Mouse (Mus musculus): ENCODE measurements around the gene Ugt1a5. TPM values are rescaled to one million over a fixed set of nuclear protein-coding genes. Genes with fewer than 3 reads are reported as not detected.
"Not testable (repeated sequence)": the region's sequence is repeated elsewhere in the genome, so short reads cannot be mapped to it uniquely, and the experiment has no call there.

The Ugt1a5 gene
- polyA plus RNA-seq, 1 experiment from 2014 or later: not detected

DNA sequence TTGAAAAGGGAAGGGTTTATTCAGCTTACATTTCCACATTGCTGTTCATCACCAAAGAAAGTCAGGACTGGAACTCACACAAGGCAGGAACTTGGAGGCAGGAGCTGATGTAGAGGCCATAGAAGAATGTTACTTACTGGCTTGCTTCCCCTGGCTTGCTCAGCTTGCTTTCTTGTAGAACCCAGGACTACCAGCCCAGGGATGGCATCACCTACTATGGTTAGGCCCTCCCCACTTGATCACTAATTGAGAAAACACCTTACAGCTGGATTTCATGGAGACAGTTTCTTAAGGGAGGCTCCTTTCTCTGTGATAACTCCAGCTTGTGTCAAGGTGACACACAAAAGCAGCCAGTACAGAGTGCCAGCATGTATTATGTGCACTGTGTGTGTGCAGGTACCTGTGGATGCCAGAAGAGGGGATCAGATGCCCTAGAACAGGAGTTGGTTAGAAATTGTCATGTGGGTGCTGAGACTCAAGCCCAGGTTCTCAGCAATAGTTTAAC is 57.3 kb downstream of the Ugt1a5 start:
- H3K9me3 ChIP-seq (ENCODE audit: control insufficient read depth, low read length): peaks cover 34% of the 10 kb centered on the region
- H3K27ac ChIP-seq (replicated peaks; ENCODE audit: low read depth, low read length); H3K4me1 ChIP-seq (ENCODE audit: control insufficient read depth, insufficient read depth, low read length); H3K27me3 ChIP-seq (replicated peaks; ENCODE audit: control insufficient read depth, insufficient read depth, low read length); ATAC-seq (ENCODE audit: low read depth); H3K36me3 ChIP-seq (ENCODE audit: control insufficient read depth, insufficient read depth, low read length); H3K9ac ChIP-seq (ENCODE audit: low read depth, low read length); DNase-seq (ENCODE audit: low spot score); H3K4me3 ChIP-seq (ENCODE audit: low read depth, low read length); H3K4me2 ChIP-seq (ENCODE audit: low read depth, low read length): not testable (repeated sequence)

DNA sequence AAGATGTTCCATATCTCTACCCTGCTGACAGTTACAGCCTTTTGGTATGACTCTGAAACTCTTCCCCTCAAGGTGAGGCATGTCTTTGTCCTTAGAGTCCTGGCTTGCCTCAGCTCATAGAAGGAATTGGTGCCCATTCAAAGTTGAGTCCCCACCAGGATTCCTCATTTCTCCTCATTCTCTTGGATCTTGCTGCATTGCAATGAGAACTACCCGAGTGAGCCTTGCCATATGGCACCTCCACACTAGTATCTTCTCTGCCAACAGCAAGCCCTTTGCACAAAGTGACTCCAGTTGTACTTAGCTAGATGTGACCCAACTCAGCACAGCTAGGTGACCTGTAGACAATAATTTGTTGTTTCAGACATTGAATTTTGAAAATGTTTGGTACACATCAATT is 57.8 kb downstream of the Ugt1a5 start:
- Histone ChIP-seq H3K4me3 (ENCODE audit: low read depth, low read length) (no peak overlapping the region), H3K4me1 (ENCODE audit: control insufficient read depth, insufficient read depth, low read length) (no peaks in the 10 kb centered on the region), H3K9ac (ENCODE audit: low read depth, low read length) (no peak overlapping the region), H3K36me3 (ENCODE audit: control insufficient read depth, insufficient read depth, low read length) (no peaks in the 10 kb centered on the region), H3K27me3 (replicated peaks; ENCODE audit: control insufficient read depth, insufficient read depth, low read length) (no peaks in the 10 kb centered on the region), H3K9me3 (ENCODE audit: control insufficient read depth, low read length) (peaks cover 39% of the 10 kb centered on the region), H3K4me2 (ENCODE audit: low read depth, low read length) (no peak overlapping the region), H3K27ac (replicated peaks; ENCODE audit: low read depth, low read length) (no peak overlapping the region)
- no peak for DNase-seq (ENCODE audit: low spot score)
- 43% methylated on average over 1 of the region's 1 CpGs for WGBS
- no peak for ATAC-seq (ENCODE audit: low read depth)

GRCm38 (mm10) chr1:88224029-88224776 is 58.4 kb downstream of the Ugt1a5 start:
- no peaks in the 10 kb centered on the region for H3K36me3 ChIP-seq (ENCODE audit: control insufficient read depth, insufficient read depth, low read length)
- DNase-seq (ENCODE audit: low spot score) (no peak), ATAC-seq (ENCODE audit: low read depth) (no peak)
- no peak overlapping the region for H3K4me3 ChIP-seq (ENCODE audit: low read depth, low read length)
- H3K9ac ChIP-seq (ENCODE audit: low read depth, low read length): no peak overlapping the region
- H3K9me3 ChIP-seq (ENCODE audit: control insufficient read depth, low read length): peaks cover 45% of the 10 kb centered on the region
- no peaks in the 10 kb centered on the region for H3K27me3 ChIP-seq (replicated peaks; ENCODE audit: control insufficient read depth, insufficient read depth, low read length)
- H3K4me2 ChIP-seq (ENCODE audit: low read depth, low read length): no peak overlapping the region
- no peak overlapping the region for H3K27ac ChIP-seq (replicated peaks; ENCODE audit: low read depth, low read length)
- 69% methylated on average over 2 of the region's 2 CpGs for WGBS
- no peaks in the 10 kb centered on the region for H3K4me1 ChIP-seq (ENCODE audit: control insufficient read depth, insufficient read depth, low read length)

GRCm38 (mm10) chr1:88225301-88225700 is 59.5 kb downstream of the Ugt1a5 start:
- not testable (repeated sequence) for H3K27ac ChIP-seq (replicated peaks; ENCODE audit: low read depth, low read length); H3K27me3 ChIP-seq (replicated peaks; ENCODE audit: control insufficient read depth, insufficient read depth, low read length); H3K4me1 ChIP-seq (ENCODE audit: control insufficient read depth, insufficient read depth, low read length); H3K36me3 ChIP-seq (ENCODE audit: control insufficient read depth, insufficient read depth, low read length); H3K9ac ChIP-seq (ENCODE audit: low read depth, low read length); H3K4me2 ChIP-seq (ENCODE audit: low read depth, low read length); ATAC-seq (ENCODE audit: low read depth); H3K4me3 ChIP-seq (ENCODE audit: low read depth, low read length); DNase-seq (ENCODE audit: low spot score)
- H3K9me3 ChIP-seq (ENCODE audit: control insufficient read depth, low read length): peaks cover 56% of the 10 kb centered on the region
- 36% methylated on average over 2 of the region's 2 CpGs for WGBS

- Histone ChIP-seq H3K9ac (ENCODE audit: low read depth, low read length) (no peak overlapping the region), H3K27ac (replicated peaks; ENCODE audit: low read depth, low read length) (no peak overlapping the region), H3K9me3 (ENCODE audit: control insufficient read depth, low read length) (peaks cover 60% of the 10 kb centered on the region), H3K27me3 (replicated peaks; ENCODE audit: control insufficient read depth, insufficient read depth, low read length) (no peaks in the 10 kb centered on the region), H3K4me3 (ENCODE audit: low read depth, low read length) (no peak overlapping the region), H3K4me2 (ENCODE audit: low read depth, low read length) (no peak overlapping the region), H3K36me3 (ENCODE audit: control insufficient read depth, insufficient read depth, low read length) (no peaks in the 10 kb centered on the region), H3K4me1 (ENCODE audit: control insufficient read depth, insufficient read depth, low read length) (no peaks in the 10 kb centered on the region)
- no peak for DNase-seq (ENCODE audit: low spot score)
- ATAC-seq (ENCODE audit: low read depth): no peak
These were observed 59.9 kb downstream of the Ugt1a5 start for GRCm38 (mm10) chr1:88225741-88226140.

DNA sequence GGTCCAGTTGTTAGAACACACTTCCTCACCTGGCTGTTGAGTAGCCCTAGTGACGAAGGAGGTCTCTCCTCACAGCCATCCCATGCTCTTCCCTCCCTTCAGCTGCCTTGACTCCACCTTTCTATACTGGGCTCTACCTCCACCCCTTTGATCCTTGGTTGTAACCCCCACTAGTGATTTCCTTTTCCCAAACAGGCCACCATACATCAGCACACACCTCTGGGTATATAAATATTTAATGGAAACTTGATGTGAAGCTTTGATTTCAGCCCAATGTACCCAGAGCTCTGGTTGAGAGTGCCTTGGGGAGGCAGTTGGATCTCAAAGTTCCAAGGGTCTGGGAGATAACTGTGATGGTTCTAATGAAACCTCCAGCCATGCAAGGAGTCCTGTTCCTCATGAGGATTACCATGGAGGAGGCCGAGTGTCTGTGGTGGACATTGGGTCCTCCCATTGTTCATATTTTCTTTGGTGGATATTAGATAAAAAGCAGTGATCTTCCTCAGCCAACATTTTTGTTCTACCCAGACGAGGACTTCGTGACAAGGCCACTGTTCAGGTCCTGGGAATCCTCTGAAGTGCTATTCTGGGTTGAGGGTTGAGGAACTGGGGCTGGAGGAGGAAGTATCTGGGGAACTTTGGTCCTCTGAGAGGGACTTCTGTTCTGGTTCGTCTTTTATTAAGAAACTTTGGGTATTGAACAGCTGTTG is 61.0 kb downstream of the Ugt1a5 start, which contains the start of gene Mroh2a:
Gene Mroh2a (plus strand): TSS at position 317 of the 710 bp plus-strand sequence.
- Histone ChIP-seq H3K9me3 (ENCODE audit: control insufficient read depth, low read length) (peaks cover 71% of the 10 kb centered on the region), H3K27me3 (replicated peaks; ENCODE audit: control insufficient read depth, insufficient read depth, low read length) (no peaks in the 10 kb centered on the region), H3K4me1 (ENCODE audit: control insufficient read depth, insufficient read depth, low read length) (no peaks in the 10 kb centered on the region), H3K9ac (ENCODE audit: low read depth, low read length) (no peak within 1 kb of the TSS), H3K36me3 (ENCODE audit: control insufficient read depth, insufficient read depth, low read length) (no peaks in the 10 kb centered on the region), H3K4me3 (ENCODE audit: low read depth, low read length) (no peak within 1 kb of the TSS), H3K4me2 (ENCODE audit: low read depth, low read length) (no peak within 1 kb of the TSS), H3K27ac (replicated peaks; ENCODE audit: low read depth, low read length) (no peak within 1 kb of the TSS)
- WGBS: 56% methylated on average over 5 of the region's 5 CpGs
- no peak for ATAC-seq (ENCODE audit: low read depth)
- no peak for DNase-seq (ENCODE audit: low spot score)

DNA sequence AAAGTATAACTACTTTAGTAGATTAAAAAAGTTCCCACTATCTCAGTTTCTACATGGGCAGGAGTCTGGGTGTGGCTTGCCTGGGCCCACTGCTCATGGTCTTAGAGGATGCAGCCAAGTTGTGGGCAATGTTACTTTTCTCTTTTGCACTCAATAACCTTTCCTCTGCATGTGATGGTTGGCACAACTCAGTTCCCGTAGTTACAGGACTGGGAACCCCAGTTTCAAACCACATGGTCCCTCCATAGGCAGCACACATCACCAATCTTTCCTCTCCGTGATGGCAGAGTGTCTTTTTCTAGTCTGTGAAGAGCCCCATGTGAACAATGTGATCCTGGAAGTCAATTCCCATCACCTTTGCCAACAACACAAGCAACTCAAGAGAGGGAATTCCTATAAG is 61.7 kb downstream of the Ugt1a5 start:
- Histone ChIP-seq H3K36me3 (ENCODE audit: control insufficient read depth, insufficient read depth, low read length) (no peaks in the 10 kb centered on the region), H3K27ac (replicated peaks; ENCODE audit: low read depth, low read length) (no peak overlapping the region), H3K4me2 (ENCODE audit: low read depth, low read length) (no peak overlapping the region), H3K27me3 (replicated peaks; ENCODE audit: control insufficient read depth, insufficient read depth, low read length) (no peaks in the 10 kb centered on the region), H3K9ac (ENCODE audit: low read depth, low read length) (no peak overlapping the region), H3K9me3 (ENCODE audit: control insufficient read depth, low read length) (peaks cover 73% of the 10 kb centered on the region), H3K4me3 (ENCODE audit: low read depth, low read length) (no peak overlapping the region), H3K4me1 (ENCODE audit: control insufficient read depth, insufficient read depth, low read length) (no peaks in the 10 kb centered on the region)
- no peak for ATAC-seq (ENCODE audit: low read depth)
- 56% methylated on average over 2 of the region's 2 CpGs for WGBS
- DNase-seq (ENCODE audit: low spot score): no peak

- 68% methylated on average over 7 of the region's 7 CpGs for WGBS
- H3K27ac ChIP-seq (replicated peaks; ENCODE audit: low read depth, low read length): no peak overlapping the region
- H3K9ac ChIP-seq (ENCODE audit: low read depth, low read length): no peak overlapping the region
- H3K27me3 ChIP-seq (replicated peaks; ENCODE audit: control insufficient read depth, insufficient read depth, low read length): no peaks in the 10 kb centered on the region
- H3K9me3 ChIP-seq (ENCODE audit: control insufficient read depth, low read length): peaks cover 79% of the 10 kb centered on the region
- no peaks in the 10 kb centered on the region for H3K4me1 ChIP-seq (ENCODE audit: control insufficient read depth, insufficient read depth, low read length)
- no peak for DNase-seq (ENCODE audit: low spot score)
- no peak overlapping the region for H3K4me3 ChIP-seq (ENCODE audit: low read depth, low read length)
- H3K4me2 ChIP-seq (ENCODE audit: low read depth, low read length): no peak overlapping the region
- H3K36me3 ChIP-seq (ENCODE audit: control insufficient read depth, insufficient read depth, low read length): no peaks in the 10 kb centered on the region
- ATAC-seq (ENCODE audit: low read depth): no peak
These were observed 62.3 kb downstream of the Ugt1a5 start for GRCm38 (mm10) chr1:88228121-88228520.

All from embryonic facial prominence, embryonic 14.5 days (tissue).